Mouse (Mus musculus) forebrain, embryonic 10.5 days (tissue): ENCODE data around the gene Camkk2. TPM values are rescaled to one million over a fixed set of nuclear protein-coding genes. Genes with fewer than 3 reads are reported as not detected.

Experiments used
- DNase-seq: peaks from one replicate; pipeline ENCODE4 v3.0.0-alpha.2; 2017; ENCODE audit warnings: low spot score; ENCODE audit errors: extremely low spot score
- H3K27ac ChIP-seq: fragments of 300-500 bp; sonication (generic); 2 replicates; pipeline ENCODE4 v1.5.1; 2016; ENCODE audit warnings: mild to moderate bottlenecking
- H3K27me3 ChIP-seq: fragments of 300-500 bp; sonication (generic); 2 replicates; pipeline ENCODE4 v1.6.1; 2016; ENCODE audit warnings: mild to moderate bottlenecking; ENCODE audit not compliant: poor library complexity, severe bottlenecking
- H3K36me3 ChIP-seq: fragments of 300-500 bp; sonication (generic); replicated peaks from 2 replicates; pipeline ENCODE4 v1.6.1; 2016; ENCODE audit warnings: mild to moderate bottlenecking, moderate library complexity
- H3K4me1 ChIP-seq: fragments of 300-500 bp; sonication (generic); 2 replicates; pipeline ENCODE4 v1.6.1; 2016
- H3K4me3 ChIP-seq: fragments of 300-500 bp; sonication (generic); 2 replicates; pipeline ENCODE4 v1.5.1; 2016; ENCODE audit warnings: mild to moderate bottlenecking, moderate library complexity
- H3K9me3 ChIP-seq: fragments of 300-500 bp; sonication (generic); 2 replicates; pipeline ENCODE4 v1.6.1; 2016; ENCODE audit warnings: mild to moderate bottlenecking, moderate library complexity
- WGBS: fragments of 180-500 bp; shearing (Covaris S2); methylation state at CpG from one replicate; pipeline ENCODE4 v1.1.7; 2016; 5-methylcytosine and 5-hydroxymethylcytosine counted together
- polyA plus RNA-seq: library from polyadenylated mRNA; unstranded; fragments of >200 nt; fragmentation: Nextera tagmentation; extraction: Ambion mirVana; gene quantifications from 2 replicates; pipeline ENCODE4 v1.2.1, GENCODE M21; 2016

Gene Camkk2
- polyA plus RNA-seq, 1 experiment from 2014 or later: 22.6 TPM

DNA sequence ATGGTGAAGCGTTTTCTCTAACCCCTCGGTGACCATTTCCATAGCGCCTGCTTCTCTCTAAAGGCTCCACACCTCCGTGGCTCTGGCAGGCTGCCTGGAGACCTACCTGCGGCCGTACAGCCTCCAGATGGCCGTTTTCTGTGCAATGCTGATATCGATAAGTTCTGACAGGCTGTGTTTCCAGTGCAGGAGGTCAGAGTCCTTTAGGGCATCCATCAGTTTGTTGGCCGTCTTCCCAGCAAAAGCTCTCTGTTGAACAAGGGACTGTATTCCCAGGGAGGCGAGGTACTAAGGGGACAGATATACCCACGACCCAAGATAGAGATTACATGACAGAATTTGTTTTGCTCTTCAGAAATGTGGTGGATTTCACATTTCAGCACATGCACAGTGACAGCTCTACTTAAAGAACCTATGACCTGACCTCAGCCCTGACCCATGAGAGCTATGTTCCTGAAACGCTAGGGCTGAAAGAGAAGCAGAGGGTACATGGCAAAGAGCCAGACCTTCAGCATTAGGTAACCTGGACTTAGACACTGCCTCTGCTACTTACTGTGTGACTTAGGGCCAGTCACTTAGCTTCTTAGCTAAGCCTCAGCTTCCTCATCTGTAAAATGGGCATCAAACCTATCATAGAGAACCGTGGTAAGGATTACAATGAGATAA is 21.3 kb upstream of the Camkk2 start:
- Histone ChIP-seq H3K4me3 (no peak overlapping the region), H3K9me3 (no peaks in the 10 kb centered on the region; the same call in 1 of the 2 replicates), H3K27me3 (no peaks in the 10 kb centered on the region), H3K27ac (no peak overlapping the region), H3K36me3 (peaks cover 98% of the 10 kb centered on the region), H3K4me1 (no peaks in the 10 kb centered on the region)
- WGBS: 92% methylated on average over 13 of the region's 13 CpGs
- no peak for DNase-seq

DNA sequence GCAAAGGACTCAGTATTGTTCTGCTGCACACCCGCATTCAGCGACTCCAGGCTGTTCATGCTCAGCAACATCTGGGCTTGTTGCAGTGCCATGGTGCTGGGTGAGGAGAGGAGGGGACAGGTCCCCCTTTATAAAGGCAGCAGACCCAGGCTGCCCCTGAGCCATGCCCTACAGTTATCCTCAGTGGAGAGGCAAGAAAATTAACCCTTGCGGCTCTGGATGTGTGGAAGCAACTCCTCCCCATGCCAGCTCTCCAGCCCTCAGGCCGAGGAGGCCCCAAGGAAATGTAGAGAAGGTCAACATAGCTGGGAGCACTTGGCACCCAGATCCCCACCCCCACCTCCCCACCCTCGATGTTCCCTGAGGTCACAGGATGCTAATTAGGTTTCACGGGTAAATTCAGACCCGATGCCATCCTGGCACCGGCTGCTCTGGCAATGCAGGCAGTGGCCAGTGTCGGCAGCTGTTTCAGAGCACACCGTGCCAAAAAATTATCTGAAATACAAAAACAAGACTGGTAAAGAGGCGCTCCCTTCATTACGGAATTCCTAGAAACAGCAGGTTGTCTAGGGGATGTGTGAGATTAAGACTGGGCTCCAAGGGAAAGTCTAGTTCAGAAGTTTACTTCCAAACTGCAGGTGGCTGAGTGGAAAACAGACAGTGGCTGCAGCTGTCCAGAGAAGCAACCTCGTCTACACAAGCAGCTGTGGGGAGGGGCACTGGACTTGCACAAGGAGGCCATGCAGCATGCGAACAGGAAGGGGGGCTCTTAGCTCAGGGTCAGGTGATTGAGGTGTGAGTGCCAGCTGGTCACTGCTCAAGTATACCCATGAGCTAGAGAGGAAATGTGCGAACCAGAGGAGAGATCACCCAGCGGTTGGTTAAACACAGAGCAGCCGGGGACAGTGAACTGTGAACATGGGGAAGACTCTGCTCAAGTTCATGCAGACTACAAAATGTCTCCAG is 20.5 kb upstream of the Camkk2 start:
- no peak overlapping the region for H3K4me3 ChIP-seq
- no peak overlapping the region for H3K27ac ChIP-seq
- WGBS: 92% methylated on average over 17 of the region's 17 CpGs
- no peaks in the 10 kb centered on the region; the same call in 1 of the 2 replicates for H3K9me3 ChIP-seq
- no peaks in the 10 kb centered on the region for H3K4me1 ChIP-seq
- peaks cover 98% of the 10 kb centered on the region for H3K36me3 ChIP-seq
- no peak for DNase-seq
- no peaks in the 10 kb centered on the region for H3K27me3 ChIP-seq

DNA sequence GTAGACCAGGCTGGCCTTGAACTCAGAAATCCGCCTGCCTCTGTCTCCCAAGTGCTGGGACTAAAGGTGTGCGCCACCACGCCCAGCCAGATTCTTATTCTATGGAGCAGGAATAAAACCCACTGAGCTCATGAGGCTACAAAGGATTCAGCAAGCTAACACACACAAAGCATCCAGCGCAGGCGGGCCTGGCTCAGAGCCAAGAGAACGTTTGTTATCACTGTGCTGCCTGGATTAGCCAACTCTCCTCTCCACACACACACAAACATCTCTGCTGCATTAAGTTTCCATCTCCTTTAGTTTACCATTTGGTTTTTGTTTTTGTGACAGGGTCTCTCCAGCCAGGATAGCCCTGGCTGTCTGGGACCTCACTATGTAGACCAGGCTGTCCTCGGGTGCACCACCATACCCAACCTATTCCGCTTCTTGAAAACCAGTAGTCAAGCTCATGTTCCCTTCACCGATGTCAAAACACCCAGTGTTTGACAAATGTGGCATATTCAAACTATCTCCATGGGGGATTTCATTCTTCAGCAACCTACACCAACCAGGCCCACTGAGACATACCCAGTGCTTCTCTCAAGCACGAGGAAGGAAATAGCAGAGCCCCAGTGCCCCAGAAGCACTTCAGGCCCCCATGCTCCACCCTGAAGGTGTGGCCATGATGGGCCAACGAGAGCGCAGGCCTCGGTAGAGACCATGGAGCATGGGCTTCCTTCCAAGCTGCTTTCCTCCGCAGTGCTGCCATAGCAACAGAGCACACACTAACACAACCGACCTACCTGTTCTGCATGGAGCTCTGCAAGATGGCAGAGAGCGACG is 19.6 kb upstream of the Camkk2 start:
- Histone ChIP-seq H3K9me3 (no peaks in the 10 kb centered on the region; the same call in 1 of the 2 replicates), H3K4me1 (no peaks in the 10 kb centered on the region), H3K36me3 (peaks cover 98% of the 10 kb centered on the region), H3K27me3 (no peaks in the 10 kb centered on the region), H3K27ac (no peak overlapping the region), H3K4me3 (no peak overlapping the region)
- no peak for DNase-seq
- WGBS: 90% methylated on average over 17 of the region's 17 CpGs

DNA sequence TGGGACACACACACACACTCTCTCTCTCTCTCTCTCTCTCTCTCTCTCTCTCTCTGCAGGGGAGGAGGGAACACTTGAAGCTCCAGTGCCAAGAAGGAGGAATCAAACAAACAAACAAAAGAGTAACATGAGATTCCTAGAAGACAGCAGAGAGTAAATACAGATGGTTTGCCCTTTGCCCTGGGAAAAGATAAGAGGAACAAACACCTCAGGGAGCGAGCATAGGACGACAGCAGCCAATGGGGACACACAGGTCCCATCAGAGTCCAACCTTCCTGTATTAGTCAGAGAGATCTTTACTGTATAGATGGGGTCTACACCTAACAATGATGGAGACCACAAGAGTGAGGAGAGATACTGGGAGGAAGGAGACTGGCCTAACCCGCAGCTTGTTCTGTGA is 18.7 kb upstream of the Camkk2 start:
- Histone ChIP-seq H3K9me3 (no peaks in the 10 kb centered on the region; the same call in 1 of the 2 replicates), H3K27ac (no peak overlapping the region), H3K4me1 (no peaks in the 10 kb centered on the region), H3K36me3 (peaks cover 98% of the 10 kb centered on the region), H3K4me3 (no peak overlapping the region), H3K27me3 (no peaks in the 10 kb centered on the region)
- 90% methylated on average over 3 of the region's 3 CpGs for WGBS
- no peak for DNase-seq

DNA sequence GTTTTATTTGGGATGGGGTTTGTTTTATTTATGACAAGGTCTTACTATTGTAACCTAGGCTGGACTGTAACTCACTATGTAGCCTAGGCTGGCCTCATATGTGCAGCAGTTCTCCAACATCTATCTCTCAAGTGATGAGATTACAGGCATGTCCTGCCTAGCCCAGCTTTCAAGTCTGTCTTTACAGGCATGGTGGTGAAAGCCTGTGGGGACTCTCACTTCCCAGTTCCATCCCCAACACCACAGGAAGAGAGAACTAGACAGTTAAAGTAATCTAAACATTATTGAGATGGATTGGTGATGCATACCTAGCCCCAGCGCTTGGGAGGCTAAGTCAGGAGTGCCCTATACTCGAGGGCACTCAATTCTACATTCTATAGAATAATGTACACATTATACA is 9.5 kb upstream of the Camkk2 start:
- Histone ChIP-seq H3K4me3 (no peak overlapping the region), H3K4me1 (peaks cover 5% of the 10 kb centered on the region), H3K27ac (no peak overlapping the region), H3K9me3 (no peaks in the 10 kb centered on the region), H3K36me3 (peaks cover 87% of the 10 kb centered on the region), H3K27me3 (no peaks in the 10 kb centered on the region)
- no peak for DNase-seq
- WGBS: 95% methylated on average over 2 of the region's 2 CpGs

DNA sequence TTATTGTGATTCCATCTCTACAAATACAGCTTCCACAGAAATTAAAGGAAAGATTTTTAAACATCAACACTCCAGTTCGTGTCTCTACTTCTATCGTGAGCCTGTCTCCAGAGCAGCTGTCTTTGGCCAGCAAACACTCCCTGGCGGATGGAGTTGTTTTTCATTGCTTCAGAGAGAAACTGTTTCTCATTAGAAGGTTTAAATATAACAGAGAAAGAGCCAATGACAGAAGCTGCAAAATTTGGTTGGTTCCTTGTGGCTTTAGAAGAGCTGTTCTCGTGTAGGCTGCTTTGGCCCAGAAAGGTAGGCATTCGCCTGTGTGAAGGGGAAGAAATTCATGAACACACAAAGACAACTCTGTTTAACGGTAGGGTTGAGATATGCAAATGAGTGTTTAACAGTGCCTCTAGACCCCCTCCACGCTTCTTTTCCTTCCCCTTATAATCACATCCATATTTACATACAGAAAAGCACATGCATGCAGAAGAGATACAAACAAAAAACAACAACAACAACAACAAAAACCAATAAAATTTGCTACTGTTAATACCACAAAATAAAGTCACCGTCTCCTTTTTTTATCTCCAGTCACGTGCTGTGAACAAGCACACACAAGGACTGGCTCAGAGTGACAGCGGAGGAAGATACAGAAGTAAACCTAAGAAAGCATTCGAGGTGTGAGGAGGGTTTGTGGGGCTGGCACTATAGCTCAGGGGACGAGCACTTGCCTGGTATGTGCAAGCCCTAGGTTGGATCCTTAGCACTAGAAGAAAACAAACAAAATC is 7.0 kb upstream of the Camkk2 start:
- no peak for DNase-seq
- Histone ChIP-seq H3K4me1 (peaks cover 5% of the 10 kb centered on the region), H3K36me3 (peaks cover 62% of the 10 kb centered on the region), H3K4me3 (no peak overlapping the region), H3K9me3 (no peaks in the 10 kb centered on the region), H3K27me3 (no peaks in the 10 kb centered on the region), H3K27ac (no peak overlapping the region)
- 79% methylated on average over 12 of the region's 12 CpGs for WGBS

DNA sequence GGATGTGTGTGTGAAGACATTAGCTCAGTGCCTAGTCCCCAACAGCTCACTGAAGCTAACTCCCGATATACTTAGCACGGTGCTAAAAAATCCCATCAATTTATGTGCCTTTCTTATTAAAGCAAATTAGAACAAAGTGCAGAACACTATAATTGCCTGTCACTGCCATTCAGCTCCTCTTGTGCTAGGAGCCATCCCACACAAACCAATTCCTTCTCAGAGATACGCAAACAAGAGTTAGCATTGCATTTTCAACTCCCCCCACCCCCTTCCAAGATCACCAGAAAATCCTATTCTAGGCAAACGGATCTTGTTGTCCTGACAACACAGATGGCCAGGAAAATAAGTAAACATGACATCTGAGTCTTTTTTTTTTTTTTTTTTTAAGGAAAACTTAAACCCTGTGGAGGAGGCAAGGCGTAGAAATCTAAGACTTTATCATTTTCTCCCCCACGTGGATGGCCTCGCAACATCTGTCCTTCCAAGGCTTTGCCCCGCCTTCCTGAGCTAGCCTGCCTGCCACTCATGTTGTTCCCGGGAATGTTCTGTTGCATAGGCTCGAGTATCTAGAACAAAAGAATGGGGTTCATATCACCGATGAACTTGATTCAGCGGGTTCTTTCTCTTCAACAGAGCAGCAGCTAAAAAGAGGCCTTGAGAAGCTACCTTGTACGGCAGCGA is 4.7 kb upstream of the Camkk2 start:
- WGBS: 75% methylated on average over 14 of the region's 14 CpGs
- Histone ChIP-seq H3K9me3 (no peaks in the 10 kb centered on the region), H3K4me3 (no peak overlapping the region), H3K27ac (no peak overlapping the region), H3K27me3 (0 out of 2 replicates have a peak, but pooled peaks cover 7% of the 10 kb centered on the region), H3K36me3 (peaks cover 40% of the 10 kb centered on the region), H3K4me1 (peaks cover 13% of the 10 kb centered on the region)
- DNase-seq: no peak

DNA sequence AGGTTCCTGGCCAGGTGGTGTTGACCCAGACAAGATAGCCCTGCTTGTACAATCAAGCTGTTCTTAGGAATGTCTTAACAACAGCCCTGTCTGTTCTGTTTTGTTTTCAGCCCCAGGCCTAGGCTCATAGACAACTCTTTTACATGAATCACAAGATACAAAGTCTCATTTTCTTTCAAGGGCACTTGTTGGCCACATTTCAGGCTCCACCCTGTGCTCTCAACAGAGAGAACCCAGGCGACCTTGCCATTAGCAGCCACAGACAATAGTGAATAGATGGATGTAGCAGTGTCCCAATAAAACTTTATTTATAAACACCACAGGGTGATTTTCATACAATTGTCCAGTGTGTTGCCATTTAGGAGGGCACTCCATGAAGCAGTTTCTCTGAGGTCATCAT is 2.9 kb upstream of the Camkk2 start:
- DNase-seq: no peak
- 60% methylated on average over 1 of the region's 1 CpGs for WGBS

DNA sequence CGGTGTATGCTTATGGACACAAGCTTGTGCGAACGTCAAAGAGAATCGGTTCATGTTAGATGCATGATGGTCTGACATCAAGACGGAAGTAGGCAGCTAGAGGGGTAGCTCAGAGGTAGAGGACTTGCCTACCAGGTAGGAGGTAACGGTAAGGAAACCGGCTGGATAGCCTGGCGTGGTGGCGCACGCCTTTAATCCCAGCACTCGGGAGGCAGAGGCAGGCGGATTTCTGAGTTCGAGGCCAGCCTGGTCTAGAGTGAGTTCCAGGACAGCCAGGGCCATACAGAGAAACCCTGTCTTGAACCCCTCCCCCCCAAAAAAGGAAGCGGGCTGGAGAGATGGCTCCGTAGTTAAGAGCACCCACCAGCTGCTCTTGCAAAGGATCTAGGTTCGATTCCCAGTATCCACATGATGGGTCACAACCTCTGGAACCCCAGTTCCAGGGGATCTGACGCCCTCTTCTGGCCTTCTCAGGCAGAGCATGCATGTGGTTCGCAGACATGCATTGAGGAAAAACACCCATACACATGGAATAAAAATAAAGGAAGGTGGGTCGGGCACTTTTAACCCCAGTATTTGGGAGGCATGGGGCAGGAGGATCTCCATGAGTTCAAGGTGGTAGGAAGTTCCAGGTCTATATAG is 1.7 kb upstream of the Camkk2 start:
- Histone ChIP-seq H3K4me3 (no peak overlapping the region), H3K9me3 (peaks cover 2% of the 10 kb centered on the region; the same call in 1 of the 2 replicates), H3K36me3 (peaks cover 13% of the 10 kb centered on the region), H3K27me3 (peaks cover 14% of the 10 kb centered on the region), H3K27ac (no peak overlapping the region), H3K4me1 (peaks cover 27% of the 10 kb centered on the region)
- DNase-seq: no peak
- 89% methylated on average over 19 of the region's 19 CpGs for WGBS

More for the DNA sequence above, 2.9 kb upstream of the Camkk2 start:
- Histone ChIP-seq H3K4me3 (no peak overlapping the region), H3K27ac (no peak overlapping the region), H3K36me3 (peaks cover 22% of the 10 kb centered on the region), H3K9me3 (no peaks in the 10 kb centered on the region), H3K27me3 (peaks cover 14% of the 10 kb centered on the region), H3K4me1 (peaks cover 27% of the 10 kb centered on the region)

DNA sequence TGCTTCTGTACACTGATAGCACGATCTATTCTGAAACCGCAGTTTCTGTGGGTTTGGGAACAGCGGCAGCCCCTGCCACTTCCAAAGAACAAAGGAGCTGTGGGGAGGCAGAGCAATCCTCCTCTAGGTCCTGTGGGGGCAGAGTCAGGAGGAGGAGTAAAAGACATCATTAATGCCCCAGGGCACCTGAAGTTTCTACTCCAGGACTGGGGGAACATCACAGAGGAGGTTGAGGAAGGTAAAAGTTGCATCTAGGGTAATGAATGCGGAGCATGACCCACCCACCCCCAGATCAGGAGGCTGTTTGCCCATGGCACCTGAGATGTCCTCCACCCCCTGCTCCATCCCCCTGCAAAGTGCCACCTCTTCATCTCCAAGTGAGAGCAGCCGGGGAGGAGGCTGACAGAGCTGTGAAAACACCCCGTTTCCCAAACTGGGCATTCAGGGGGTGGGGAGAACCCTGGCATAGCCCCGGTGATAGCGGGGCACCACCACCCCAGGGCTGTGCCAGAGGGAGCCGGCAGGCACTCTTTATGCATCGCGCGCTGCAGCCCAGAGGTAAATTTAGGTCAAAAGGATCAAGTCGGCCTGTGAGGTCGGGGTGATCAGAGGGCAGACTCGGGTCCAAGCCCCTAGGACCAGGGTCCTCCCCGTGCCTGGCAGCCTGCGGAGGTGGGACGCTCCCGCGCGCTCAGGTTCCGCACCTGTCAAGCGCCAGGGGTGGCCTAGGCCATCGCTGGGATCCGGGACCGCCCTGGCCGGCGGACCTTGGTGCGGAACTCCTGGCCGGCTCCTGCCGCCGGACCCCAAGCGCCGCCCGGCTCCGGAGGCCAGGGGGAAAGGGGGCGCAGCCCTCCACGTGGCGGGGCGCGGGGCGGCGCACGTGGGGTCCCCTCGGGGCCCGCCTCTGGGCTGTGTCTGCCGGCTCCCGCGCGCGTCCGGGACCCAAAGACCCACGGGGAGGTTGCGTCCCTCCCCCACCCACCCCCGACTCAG is 680 bp downstream of the Camkk2 start:
- peaks cover 14% of the 10 kb centered on the region for H3K27me3 ChIP-seq
- WGBS: 1% methylated on average over 51 of the region's 55 CpGs
- H3K9me3 ChIP-seq: peaks cover 2% of the 10 kb centered on the region; the same call in 1 of the 2 replicates
- H3K36me3 ChIP-seq: peaks cover 15% of the 10 kb centered on the region
- peak overlapping the region; percentile 94 for H3K27ac ChIP-seq
- H3K4me1 ChIP-seq: peaks cover 26% of the 10 kb centered on the region
- peak overlapping the region; percentile 96 for H3K4me3 ChIP-seq
- DNase-seq: peak; percentile 37
